Mouse (Mus musculus): Measurements from ENCODE around the gene Grik1. TPM values are rescaled to one million over a fixed set of nuclear protein-coding genes. Genes with fewer than 3 reads are reported as not detected.

Gene Grik1
- polyA plus RNA-seq, 1 experiment from 2014 or later: 0.10 TPM

- H3K9ac ChIP-seq: no peak overlapping the region
- H3K4me3 ChIP-seq: no peak overlapping the region
- no peaks in the 10 kb centered on the region for H3K36me3 ChIP-seq
- H3K27me3 ChIP-seq (replicated peaks): no peaks in the 10 kb centered on the region
- no peak overlapping the region for H3K4me2 ChIP-seq
- H3K27ac ChIP-seq: no peak overlapping the region
- H3K4me1 ChIP-seq: no peaks in the 10 kb centered on the region
- WGBS (ENCODE audit: insufficient replicate concordance): 54% methylated on average over 3 of the region's 3 CpGs
- ATAC-seq: no peak
- H3K9me3 ChIP-seq (replicated peaks): no peaks in the 10 kb centered on the region
These were observed 68.1 kb downstream of the Grik1 start for GRCm38 (mm10) chr16:88221932-88222331.

GRCm38 (mm10) chr16:88212531-88212930, 77.5 kb downstream of the Grik1 start:
- WGBS (ENCODE audit: insufficient replicate concordance): 46% methylated on average over 5 of the region's 5 CpGs
- Histone ChIP-seq H3K36me3 (no peaks in the 10 kb centered on the region), H3K9ac (no peak overlapping the region), H3K4me2 (no peak overlapping the region), H3K4me1 (no peaks in the 10 kb centered on the region), H3K4me3 (no peak overlapping the region), H3K9me3 (replicated peaks) (no peaks in the 10 kb centered on the region), H3K27me3 (replicated peaks) (no peaks in the 10 kb centered on the region), H3K27ac (no peak overlapping the region)
- ATAC-seq: no peak

GRCm38 (mm10) chr16:88211852-88212251, 78.2 kb downstream of the Grik1 start:
- Histone ChIP-seq H3K9me3 (replicated peaks) (no peaks in the 10 kb centered on the region), H3K9ac (no peak overlapping the region), H3K4me1 (no peaks in the 10 kb centered on the region), H3K4me2 (no peak overlapping the region), H3K27ac (no peak overlapping the region), H3K4me3 (no peak overlapping the region), H3K27me3 (replicated peaks) (no peaks in the 10 kb centered on the region), H3K36me3 (no peaks in the 10 kb centered on the region)
- no peak for ATAC-seq
- WGBS (ENCODE audit: insufficient replicate concordance): 53% methylated on average over 8 of the region's 8 CpGs

- no peak overlapping the region for H3K27ac ChIP-seq
- no peaks in the 10 kb centered on the region for H3K27me3 ChIP-seq (replicated peaks)
- no peak overlapping the region for H3K9ac ChIP-seq
- no peak for ATAC-seq
- H3K4me1 ChIP-seq: no peaks in the 10 kb centered on the region
- H3K4me2 ChIP-seq: no peak overlapping the region
- H3K36me3 ChIP-seq: no peaks in the 10 kb centered on the region
- H3K4me3 ChIP-seq: no peak overlapping the region
- H3K9me3 ChIP-seq (replicated peaks): no peaks in the 10 kb centered on the region
- WGBS (ENCODE audit: insufficient replicate concordance): 5% methylated on average over 5 of the region's 5 CpGs
These were observed 85.7 kb downstream of the Grik1 start for GRCm38 (mm10) chr16:88204400-88204799.

GRCm38 (mm10) chr16:88203985-88204384, 86.1 kb downstream of the Grik1 start:
- Histone ChIP-seq H3K27me3 (replicated peaks) (no peaks in the 10 kb centered on the region), H3K4me1 (no peaks in the 10 kb centered on the region), H3K27ac (no peak overlapping the region), H3K36me3 (no peaks in the 10 kb centered on the region), H3K9ac (no peak overlapping the region), H3K9me3 (replicated peaks) (no peaks in the 10 kb centered on the region), H3K4me2 (no peak overlapping the region), H3K4me3 (no peak overlapping the region)
- no peak for ATAC-seq
- 77% methylated on average over 6 of the region's 6 CpGs for WGBS (ENCODE audit: insufficient replicate concordance)

- Histone ChIP-seq H3K27ac (no peak overlapping the region), H3K4me3 (no peak overlapping the region), H3K4me1 (no peaks in the 10 kb centered on the region), H3K9ac (no peak overlapping the region), H3K36me3 (no peaks in the 10 kb centered on the region), H3K4me2 (no peak overlapping the region), H3K9me3 (replicated peaks) (no peaks in the 10 kb centered on the region), H3K27me3 (replicated peaks) (no peaks in the 10 kb centered on the region)
- no peak for ATAC-seq
- WGBS (ENCODE audit: insufficient replicate concordance): 66% methylated on average over 6 of the region's 6 CpGs
These were observed 102.5 kb downstream of the Grik1 start for GRCm38 (mm10) chr16:88187433-88188037.

GRCm38 (mm10) chr16:88178813-88179212, 111.3 kb downstream of the Grik1 start:
- H3K9ac ChIP-seq: no peak overlapping the region
- H3K27ac ChIP-seq: no peak overlapping the region
- 54% methylated on average over 6 of the region's 6 CpGs for WGBS (ENCODE audit: insufficient replicate concordance)
- ATAC-seq: no peak
- no peak overlapping the region for H3K4me3 ChIP-seq
- no peaks in the 10 kb centered on the region for H3K4me1 ChIP-seq
- H3K36me3 ChIP-seq: no peaks in the 10 kb centered on the region
- no peaks in the 10 kb centered on the region for H3K9me3 ChIP-seq (replicated peaks)
- H3K4me2 ChIP-seq: no peak overlapping the region
- no peaks in the 10 kb centered on the region for H3K27me3 ChIP-seq (replicated peaks)

GRCm38 (mm10) chr16:88177364-88177763, 112.7 kb downstream of the Grik1 start:
- H3K9ac ChIP-seq: no peak overlapping the region
- 51% methylated on average over 3 of the region's 3 CpGs for WGBS (ENCODE audit: insufficient replicate concordance)
- H3K4me3 ChIP-seq: no peak overlapping the region
- H3K4me2 ChIP-seq: no peak overlapping the region
- H3K4me1 ChIP-seq: no peaks in the 10 kb centered on the region
- no peak overlapping the region for H3K27ac ChIP-seq
- no peaks in the 10 kb centered on the region for H3K36me3 ChIP-seq
- no peak for ATAC-seq
- no peaks in the 10 kb centered on the region for H3K27me3 ChIP-seq (replicated peaks)
- no peaks in the 10 kb centered on the region for H3K9me3 ChIP-seq (replicated peaks)

GRCm38 (mm10) chr16:88174083-88174721, 115.9 kb downstream of the Grik1 start:
- no peaks in the 10 kb centered on the region for H3K4me1 ChIP-seq
- no peak for ATAC-seq
- H3K4me2 ChIP-seq: no peak overlapping the region
- H3K27ac ChIP-seq: no peak overlapping the region
- H3K9me3 ChIP-seq (replicated peaks): no peaks in the 10 kb centered on the region
- H3K27me3 ChIP-seq (replicated peaks): no peaks in the 10 kb centered on the region
- no peak overlapping the region for H3K9ac ChIP-seq
- H3K36me3 ChIP-seq: no peaks in the 10 kb centered on the region
- 72% methylated on average over 9 of the region's 9 CpGs for WGBS (ENCODE audit: insufficient replicate concordance)
- H3K4me3 ChIP-seq: no peak overlapping the region

GRCm38 (mm10) chr16:88166547-88166946, 123.5 kb downstream of the Grik1 start:
- no peak overlapping the region for H3K4me3 ChIP-seq
- H3K4me1 ChIP-seq: no peaks in the 10 kb centered on the region
- H3K36me3 ChIP-seq: no peaks in the 10 kb centered on the region
- no peaks in the 10 kb centered on the region for H3K27me3 ChIP-seq (replicated peaks)
- H3K4me2 ChIP-seq: no peak overlapping the region
- no peak overlapping the region for H3K9ac ChIP-seq
- no peaks in the 10 kb centered on the region for H3K9me3 ChIP-seq (replicated peaks)
- no peak overlapping the region for H3K27ac ChIP-seq
- ATAC-seq: no peak

GRCm38 (mm10) chr16:88142574-88142973, 147.5 kb downstream of the Grik1 start:
- Histone ChIP-seq H3K36me3 (no peaks in the 10 kb centered on the region), H3K27me3 (replicated peaks) (no peaks in the 10 kb centered on the region), H3K9me3 (replicated peaks) (no peaks in the 10 kb centered on the region), H3K27ac (no peak overlapping the region), H3K4me3 (no peak overlapping the region), H3K9ac (no peak overlapping the region), H3K4me2 (no peak overlapping the region), H3K4me1 (no peaks in the 10 kb centered on the region)
- WGBS (ENCODE audit: insufficient replicate concordance): 48% methylated on average over 2 of the region's 2 CpGs
- ATAC-seq: no peak

GRCm38 (mm10) chr16:88142136-88142535, 147.9 kb downstream of the Grik1 start:
- no peaks in the 10 kb centered on the region for H3K4me1 ChIP-seq
- H3K9me3 ChIP-seq (replicated peaks): no peaks in the 10 kb centered on the region
- H3K36me3 ChIP-seq: no peaks in the 10 kb centered on the region
- H3K4me2 ChIP-seq: no peak overlapping the region
- H3K27me3 ChIP-seq (replicated peaks): no peaks in the 10 kb centered on the region
- H3K4me3 ChIP-seq: no peak overlapping the region
- H3K9ac ChIP-seq: no peak overlapping the region
- 42% methylated on average over 2 of the region's 2 CpGs for WGBS (ENCODE audit: insufficient replicate concordance)
- no peak for ATAC-seq
- H3K27ac ChIP-seq: no peak overlapping the region

- H3K4me2 ChIP-seq: no peak overlapping the region
- WGBS (ENCODE audit: insufficient replicate concordance): 77% methylated on average over 2 of the region's 2 CpGs
- no peaks in the 10 kb centered on the region for H3K36me3 ChIP-seq
- no peaks in the 10 kb centered on the region for H3K4me1 ChIP-seq
- no peak overlapping the region for H3K27ac ChIP-seq
- H3K27me3 ChIP-seq (replicated peaks): no peaks in the 10 kb centered on the region
- no peaks in the 10 kb centered on the region for H3K9me3 ChIP-seq (replicated peaks)
- H3K9ac ChIP-seq: no peak overlapping the region
- ATAC-seq: no peak
- H3K4me3 ChIP-seq: no peak overlapping the region
These were observed 148.5 kb downstream of the Grik1 start for GRCm38 (mm10) chr16:88141594-88141993.
